Comparison of ENCODE assay signal across 8 mouse cellular contexts in the genomic region with DNA sequence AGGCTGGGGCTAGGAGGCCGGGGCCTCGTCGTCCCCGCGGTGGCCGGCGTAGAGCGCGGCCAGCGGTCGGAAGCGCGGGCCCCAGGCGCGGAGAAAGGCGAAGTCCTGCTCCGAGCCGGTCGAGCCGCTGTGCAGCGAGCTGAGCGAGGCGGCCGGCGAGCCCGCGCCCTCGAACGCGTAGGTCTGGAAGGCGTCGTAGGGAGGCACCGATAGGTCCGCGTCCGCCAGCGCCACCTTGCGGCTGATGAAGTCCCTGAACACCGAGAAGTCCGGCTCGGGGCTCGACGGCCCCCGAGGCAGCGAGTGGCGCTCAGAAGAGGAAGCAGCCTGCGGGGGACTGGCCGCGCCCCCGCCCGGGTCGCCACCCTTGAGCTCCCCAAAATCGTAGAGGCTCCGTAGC. TPM values are rescaled to one million over a fixed set of nuclear protein-coding genes. Genes with fewer than 3 reads are reported as not detected.
DNase-seq lines count a peak whose midpoint lies in the region.

No protein-coding gene starts in this region.

- intact Hi-C loops in left cerebral cortex, postnatal 25 days (cut with DNase I): loop anchor here (2.0 kb wide), 1 partner anchor 33 kb away; no protein-coding TSS in a partner anchor

- peak; percentile 95 for DNase-seq in ZHBTc4 (ENCODE audit: low read depth, low spot score)
- DNase-seq in cerebellum, postnatal 36 days: peak; percentile 81 to 84
- peak; percentile 61 for DNase-seq in gastrocnemius, postnatal 25 days
- DNase-seq in induced T-regulatory cell, adult 2 months (ENCODE audit: low read depth): peak; percentile 83
- DNase-seq in left cerebral cortex, postnatal 25 days (ENCODE audit: low spot score in 2 of 2): peak; percentile 35 to 55
- peak; percentile 92 for DNase-seq in mesoderm, embryonic 11.5 days (ENCODE audit: low read depth, low spot score)
- DNase-seq in right cerebral cortex, postnatal 14 days: peak; percentile 88
- peak; percentile 91 for DNase-seq in urinary bladder, postnatal 14 days (ENCODE audit: low spot score)

RNA-seq across cellular contexts. Expression of gene 1700025C18Rik, which starts 21.6 kb away (rescaled TPM):
- not detected for total RNA-seq in gastrocnemius, postnatal 25 days (2021)
- total RNA-seq in left cerebral cortex, postnatal 25 days (2021): not detected

RNA-seq across cellular contexts. Expression of gene Cd40, which starts 56.7 kb away (rescaled TPM):
- total RNA-seq in gastrocnemius, postnatal 25 days (2021): under 1 TPM; 0.48 to 0.84 TPM
- 1 to 10 TPM in 1 of 2 experiments, under 1 TPM in 1; 0.60 to 1.5 TPM for total RNA-seq in left cerebral cortex, postnatal 25 days (2021)

Comparison
In these comparisons a context has a peak if more than half of its experiments do, and no peak if none do; other contexts are left out.
1. Peak in every context shown above with its lines: DNase-seq.
2. DNase-seq: peak in every context shown above with its lines; median percentile 95 in ZHBTc4; 92 in mesoderm, embryonic 11.5 days; 91 in urinary bladder, postnatal 14 days; 88 in right cerebral cortex, postnatal 14 days; 83 in induced T-regulatory cell, adult 2 months; 82 in cerebellum, postnatal 36 days; 61 in gastrocnemius, postnatal 25 days; 45 in left cerebral cortex, postnatal 25 days.